12 mouse cellular contexts compared by ENCODE assay signal in the genomic region with DNA sequence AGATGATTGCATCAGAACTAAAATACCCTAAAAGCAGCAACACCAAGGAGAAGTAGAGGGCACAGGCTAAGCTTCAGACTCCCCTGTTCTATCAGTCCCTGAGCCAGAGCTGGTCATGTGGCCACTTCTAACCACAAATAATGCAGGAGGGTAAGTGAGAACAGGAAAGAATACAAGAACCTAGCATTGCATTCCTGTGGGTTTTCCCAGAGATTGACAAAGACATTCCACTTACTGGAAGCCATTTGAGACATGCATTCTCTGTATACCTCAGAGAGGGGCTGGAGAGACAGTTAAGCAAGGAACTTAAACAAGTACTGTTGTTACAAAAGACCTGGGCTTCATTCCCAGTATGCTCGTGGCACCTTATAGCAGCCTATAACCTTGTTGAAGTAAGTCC.
"Had no signal": no experiment of that assay in that cellular context is flagged by ENCODE, and none has a peak within 500 bp of the region (broad histone marks: within the 10 kb centered on the region; RNA-seq: fewer than 3 reads in every experiment).

No protein-coding gene starts in this region.

- H3K36me3 ChIP-seq: heart, embryonic 13.5 days; heart, embryonic 15.5 days; hindbrain, embryonic 13.5 days; hindbrain, embryonic 15.5 days; kidney, embryonic 15.5 days; limb, embryonic 13.5 days; limb, embryonic 15.5 days had no signal

- H3K27me3 ChIP-seq: heart, embryonic 13.5 days; hindbrain, embryonic 13.5 days; hindbrain, embryonic 15.5 days had no signal

- H3K4me2 ChIP-seq: heart, embryonic 11.5 days; heart, embryonic 13.5 days; heart, embryonic 15.5 days; hindbrain, embryonic 13.5 days; hindbrain, embryonic 15.5 days; kidney, embryonic 15.5 days; limb, embryonic 13.5 days; limb, embryonic 15.5 days had no signal

- H3K27ac ChIP-seq: heart, adult 2 months; heart, embryonic 13.5 days; heart, embryonic 15.5 days; hindbrain, embryonic 13.5 days; hindbrain, embryonic 15.5 days; hindbrain, postnatal 0 days; kidney, embryonic 15.5 days; kidney, postnatal 0 days; limb, embryonic 13.5 days; limb, embryonic 15.5 days had no signal

- H3K4me1 ChIP-seq: heart, embryonic 13.5 days; heart, embryonic 15.5 days; hindbrain, embryonic 13.5 days; kidney, embryonic 15.5 days; limb, embryonic 13.5 days; limb, embryonic 15.5 days had no signal

- H3K4me3 ChIP-seq: heart, adult 2 months; heart, embryonic 13.5 days; heart, embryonic 15.5 days; hindbrain, embryonic 13.5 days; hindbrain, embryonic 15.5 days; kidney, embryonic 15.5 days; limb, embryonic 13.5 days; limb, embryonic 15.5 days had no signal

- H3K9me3 ChIP-seq: heart, embryonic 13.5 days; heart, embryonic 15.5 days; hindbrain, embryonic 13.5 days; hindbrain, embryonic 15.5 days; kidney, embryonic 15.5 days; limb, embryonic 13.5 days; limb, embryonic 15.5 days had no signal

- H3K9ac ChIP-seq: heart, embryonic 13.5 days; heart, embryonic 15.5 days; hindbrain, embryonic 13.5 days; hindbrain, embryonic 15.5 days; kidney, embryonic 15.5 days; limb, embryonic 13.5 days; limb, embryonic 15.5 days had no signal

- DNase-seq: heart, adult 11 months had no signal
